Mouse (Mus musculus): ENCODE measurements around the gene Bhmt. TPM values are rescaled to one million over a fixed set of nuclear protein-coding genes. Genes with fewer than 3 reads are reported as not detected.

Gene Bhmt
- total RNA-seq (2021) = under 1 TPM in 1 of 2 experiments, not detected in 1; 0.17 TPM
- long read RNA-seq, experiment 1 = 0 reads
- long read RNA-seq, experiment 2 = 0 reads

DNA sequence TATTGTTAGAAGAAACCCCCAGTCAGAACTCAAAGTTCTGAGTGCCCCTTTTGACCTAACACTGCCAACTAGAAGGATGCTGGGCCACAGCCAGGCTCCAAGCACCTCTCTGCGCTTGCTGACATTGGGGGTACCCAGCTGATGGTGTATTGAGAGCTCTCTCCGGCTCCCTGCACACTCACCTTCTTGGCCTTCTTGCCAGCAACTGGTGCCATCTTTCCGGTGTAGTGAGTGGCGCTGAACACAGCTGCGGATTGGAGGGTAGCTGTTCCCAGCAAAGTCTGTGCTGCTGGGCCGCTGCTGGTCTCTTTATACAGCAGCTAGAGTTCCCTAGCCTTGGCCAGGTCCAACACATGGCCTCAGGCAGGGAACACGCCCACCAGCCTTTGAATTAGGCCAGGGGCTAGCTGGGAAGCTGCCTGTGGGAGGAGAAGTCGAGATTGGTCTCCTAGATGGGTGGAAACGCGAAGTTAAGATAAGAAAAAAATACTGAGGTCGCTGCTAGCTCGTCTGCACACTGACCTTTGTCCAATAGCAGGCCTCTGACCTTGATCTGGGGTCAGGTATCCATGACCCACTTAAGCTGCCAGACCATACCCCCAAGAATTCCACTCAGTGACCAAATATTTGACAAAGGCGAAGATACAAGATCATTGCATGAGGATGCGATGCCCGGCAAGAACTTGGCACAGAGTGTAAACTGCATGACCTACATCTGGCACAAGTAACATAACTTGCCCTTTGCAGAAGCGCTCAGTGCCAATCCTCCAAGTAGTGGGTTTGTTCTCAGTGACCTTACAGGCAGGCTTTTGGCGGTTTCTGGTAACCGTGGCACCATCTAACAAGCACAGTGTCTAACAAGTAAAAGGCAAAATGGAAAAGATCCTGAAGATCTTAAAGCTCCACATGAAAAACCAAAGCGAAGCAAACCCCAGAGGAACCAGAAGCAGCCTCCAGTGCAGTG is at the start of gene Bhmt:
Gene Bhmt, minus strand, starts transcription at position 680 of the 964 bp plus-strand sequence.
- intact Hi-C loops (cut with DNase I) = no loop called here
- DNase-seq (ENCODE audit: low spot score in 2 of 2) = no peak

DNA sequence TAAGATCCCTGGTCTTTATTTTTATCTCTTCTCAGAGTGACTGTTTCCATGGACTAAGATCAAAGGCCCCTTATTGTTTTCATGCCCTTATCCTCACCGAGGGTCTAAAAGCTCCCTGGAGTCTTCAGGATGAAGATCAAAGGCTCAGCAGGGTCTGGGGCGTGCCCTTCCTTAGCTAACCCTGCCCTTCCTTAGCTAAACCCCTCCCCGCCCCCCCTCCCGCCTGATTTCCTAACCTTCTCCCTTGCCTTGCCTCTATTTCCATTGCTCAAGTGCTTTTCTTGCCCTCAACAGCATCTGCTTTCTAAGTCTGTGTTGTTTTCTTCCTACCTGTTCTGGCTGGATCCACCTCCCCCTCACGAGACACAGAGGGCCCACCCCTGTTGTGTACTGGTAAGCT is 49.6 kb upstream of the Bhmt start:
- DNase-seq (ENCODE audit: low spot score in 2 of 2) = no peak
- intact Hi-C loops (cut with DNase I) = no loop called here

DNA sequence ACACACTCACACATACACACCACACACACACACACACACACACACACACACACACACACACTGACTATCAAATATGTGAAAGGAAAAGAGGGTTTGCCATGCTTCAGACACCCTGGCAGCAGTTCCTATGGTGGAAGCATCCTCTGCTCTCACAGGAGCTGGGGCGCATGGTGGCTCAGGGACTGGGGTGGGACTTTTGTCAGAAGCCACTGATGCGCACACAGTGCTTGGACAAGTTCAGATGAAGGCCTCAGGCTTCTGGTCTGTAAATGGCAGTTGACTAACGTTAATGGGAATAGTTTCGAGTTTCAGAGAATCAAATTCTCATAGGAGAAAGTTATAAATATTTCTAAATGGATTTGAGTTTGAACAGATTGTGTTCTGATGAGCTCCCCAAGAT is 47.5 kb upstream of the Bhmt start:
- DNase-seq (ENCODE audit: low spot score in 2 of 2) = no peak
- intact Hi-C loops (cut with DNase I) = no loop called here

DNA sequence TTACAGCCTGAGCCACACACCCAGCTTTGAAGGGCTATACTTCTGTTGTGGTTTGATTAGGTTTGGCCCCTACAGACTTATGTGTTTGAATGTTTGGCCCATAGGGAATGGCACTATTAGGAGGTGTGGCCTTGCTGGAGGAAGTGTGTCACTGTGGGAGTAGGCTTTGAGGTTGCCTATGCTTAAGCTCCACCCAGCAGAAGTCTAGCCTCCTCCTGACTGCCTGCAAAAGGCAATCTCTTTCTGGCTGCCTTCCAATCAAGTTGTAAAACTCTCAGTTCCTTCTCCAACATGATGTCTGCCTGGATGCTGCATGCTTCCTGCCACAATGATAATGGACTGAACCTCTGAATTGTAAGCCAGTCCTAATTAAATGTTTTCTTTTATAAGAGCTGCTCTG is 45.6 kb upstream of the Bhmt start:
- intact Hi-C loops (cut with DNase I) = no loop called here

DNA sequence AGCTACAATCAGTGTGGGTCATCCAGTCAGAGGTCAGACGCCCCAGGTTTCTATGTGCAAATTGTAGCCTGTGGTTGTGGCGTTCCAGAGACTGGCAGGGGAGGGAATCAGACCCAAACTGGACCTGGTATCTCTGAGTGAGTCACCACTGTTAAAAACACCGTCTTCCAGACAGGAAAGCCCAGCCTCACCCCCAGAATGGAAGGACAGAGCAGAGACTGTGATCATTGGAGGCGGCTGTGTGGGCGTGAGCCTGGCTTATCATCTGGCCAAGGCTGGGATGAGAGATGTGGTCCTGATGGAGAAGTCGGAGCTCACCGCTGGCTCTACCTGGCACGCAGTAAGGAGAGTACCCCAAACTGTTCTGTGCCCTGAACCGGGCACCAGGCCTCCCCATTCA is 39.1 kb upstream of the Bhmt start:
- peak; percentile 8 to 10 for DNase-seq (ENCODE audit: low spot score in 2 of 2)
- intact Hi-C loops (cut with DNase I) = no loop called here

More for the DNA sequence above, 45.6 kb upstream of the Bhmt start:
- DNase-seq (ENCODE audit: low spot score in 2 of 2) = no peak

DNA sequence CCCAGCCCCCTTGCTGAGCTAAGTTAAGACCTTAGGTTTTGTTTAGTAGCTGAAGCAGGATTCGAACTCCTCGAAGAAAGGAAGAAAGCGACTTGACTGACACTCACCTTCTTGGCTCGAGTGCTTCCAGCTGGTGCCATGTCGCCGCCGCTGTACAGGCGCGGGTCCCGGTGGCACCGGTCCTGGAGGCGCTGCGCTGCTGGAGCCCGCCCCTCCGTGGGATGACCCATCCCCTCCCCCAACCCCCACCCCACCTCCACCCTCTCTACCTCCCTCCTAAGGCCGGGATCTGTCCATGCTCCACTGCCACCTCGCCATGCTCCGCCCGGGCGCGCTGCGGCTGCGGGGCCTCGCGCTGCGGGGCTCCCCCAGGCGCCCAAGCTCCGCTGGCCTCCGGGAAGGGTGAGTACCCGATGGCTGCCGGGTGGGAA is 36.4 kb upstream of the Bhmt start, which contains the start of the genes Bhmt2 and Dmgdh:
Gene Bhmt2, minus strand, starts transcription at position 172 of the 431 bp plus-strand sequence.
Gene Dmgdh, plus strand, starts transcription at position 303 of the 431 bp plus-strand sequence.
- intact Hi-C loops (cut with DNase I) = no loop called here
- no peak for DNase-seq (ENCODE audit: low spot score in 2 of 2)

DNA sequence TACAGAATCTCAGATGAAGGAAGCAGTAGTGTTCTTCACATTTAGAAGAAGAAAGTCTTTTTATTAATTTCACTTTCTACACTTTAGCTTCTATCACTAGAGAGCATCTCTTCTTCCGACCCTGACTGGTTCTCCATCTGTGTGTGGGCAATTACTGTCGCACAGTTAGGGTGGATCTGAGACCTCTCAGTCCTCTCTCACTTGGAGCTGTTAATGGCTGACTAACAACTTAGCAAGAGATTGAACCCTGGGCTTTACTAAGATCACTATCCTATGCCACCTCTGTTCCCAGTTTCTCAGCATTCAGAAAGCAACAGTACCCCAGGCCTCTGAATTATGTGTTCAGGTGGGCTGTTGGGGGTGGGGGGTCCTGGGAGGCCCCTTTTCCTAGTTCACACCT is 35.5 kb upstream of the Bhmt start:
- no peak for DNase-seq (ENCODE audit: low spot score in 2 of 2)
- intact Hi-C loops (cut with DNase I) = no loop called here

DNA sequence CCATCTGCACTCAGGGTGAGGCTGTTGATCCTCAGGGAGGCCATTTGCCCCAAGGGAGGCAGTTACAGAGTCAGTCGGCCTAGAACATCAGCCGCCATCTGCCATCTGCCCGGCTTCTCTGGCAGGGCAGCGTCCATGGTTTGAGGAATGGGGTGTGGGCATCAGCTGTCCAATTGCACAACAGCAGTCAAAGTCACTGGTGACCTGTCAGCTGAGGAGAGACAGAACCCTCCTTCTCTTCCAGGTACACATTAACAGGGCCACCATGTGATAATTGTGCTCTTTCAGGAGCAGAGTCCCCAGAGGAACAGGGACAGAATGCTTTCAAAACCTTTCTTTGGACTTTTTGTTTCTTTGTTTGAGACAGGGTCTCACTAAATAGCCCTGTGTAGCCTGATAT is 34.6 kb upstream of the Bhmt start:
- intact Hi-C loops (cut with DNase I) = no loop called here
- DNase-seq (ENCODE audit: low spot score in 2 of 2) = no peak

DNA sequence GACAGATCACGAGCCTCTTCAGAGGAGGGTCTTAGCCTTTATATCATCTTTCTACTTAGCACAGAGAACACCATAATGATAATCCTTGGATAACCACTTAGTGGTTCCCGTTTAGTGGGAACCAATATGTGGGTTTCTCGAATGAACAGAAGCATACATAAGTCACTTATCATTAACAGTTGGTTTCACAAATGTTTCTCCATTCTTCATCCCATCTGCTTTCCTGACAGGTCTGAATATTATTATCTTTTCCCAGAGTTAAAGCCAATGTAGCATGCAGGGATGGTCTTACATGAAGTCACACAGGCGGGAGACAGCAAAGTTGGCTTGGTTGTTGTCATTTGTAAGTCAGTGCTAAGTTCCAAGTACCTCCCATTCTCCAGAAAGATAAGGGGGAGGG is 29.8 kb upstream of the Bhmt start:
- intact Hi-C loops (cut with DNase I) = no loop called here
- DNase-seq (ENCODE audit: low spot score in 2 of 2) = no peak

DNA sequence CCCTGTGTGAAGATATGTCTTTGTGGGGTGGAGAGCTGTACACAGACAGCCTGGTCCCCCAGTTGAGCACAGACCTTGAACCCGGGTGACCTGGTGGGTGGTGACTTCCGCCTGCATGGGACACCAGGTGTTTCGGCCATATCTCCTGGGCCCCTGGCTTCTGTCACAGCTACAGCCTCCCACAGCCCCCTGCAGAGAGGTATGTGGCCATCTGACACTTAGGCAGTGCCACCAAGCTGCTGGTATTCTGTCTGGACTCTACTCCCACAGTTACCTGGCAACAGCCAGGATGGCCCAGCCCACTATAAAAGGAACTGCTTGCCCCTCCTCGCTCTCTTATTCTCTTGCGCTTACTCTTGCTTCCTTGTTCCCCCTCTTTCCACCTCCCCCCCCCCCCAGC is 20.2 kb upstream of the Bhmt start:
- DNase-seq (ENCODE audit: low spot score in 2 of 2) = no peak
- intact Hi-C loops (cut with DNase I) = no loop called here

DNA sequence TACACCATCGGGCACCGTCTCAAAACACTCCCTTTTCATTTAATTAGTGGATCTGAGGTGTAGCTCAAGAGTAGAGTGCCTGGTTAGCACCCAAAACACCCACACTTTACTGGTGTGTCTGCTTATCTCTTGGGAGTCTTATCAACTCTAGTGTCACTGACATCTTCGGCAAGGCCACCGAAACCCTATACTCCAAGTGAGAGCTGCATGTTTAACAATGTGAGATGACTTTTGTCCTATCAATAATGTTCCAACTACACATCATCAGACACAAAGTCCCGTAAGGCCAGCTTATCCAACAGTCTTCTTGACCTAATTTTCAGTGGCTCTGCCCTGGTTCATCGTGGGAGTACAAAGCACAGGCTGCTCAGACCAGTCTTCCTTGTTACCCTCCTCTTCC is 15.6 kb upstream of the Bhmt start:
- intact Hi-C loops (cut with DNase I) = no loop called here

DNA sequence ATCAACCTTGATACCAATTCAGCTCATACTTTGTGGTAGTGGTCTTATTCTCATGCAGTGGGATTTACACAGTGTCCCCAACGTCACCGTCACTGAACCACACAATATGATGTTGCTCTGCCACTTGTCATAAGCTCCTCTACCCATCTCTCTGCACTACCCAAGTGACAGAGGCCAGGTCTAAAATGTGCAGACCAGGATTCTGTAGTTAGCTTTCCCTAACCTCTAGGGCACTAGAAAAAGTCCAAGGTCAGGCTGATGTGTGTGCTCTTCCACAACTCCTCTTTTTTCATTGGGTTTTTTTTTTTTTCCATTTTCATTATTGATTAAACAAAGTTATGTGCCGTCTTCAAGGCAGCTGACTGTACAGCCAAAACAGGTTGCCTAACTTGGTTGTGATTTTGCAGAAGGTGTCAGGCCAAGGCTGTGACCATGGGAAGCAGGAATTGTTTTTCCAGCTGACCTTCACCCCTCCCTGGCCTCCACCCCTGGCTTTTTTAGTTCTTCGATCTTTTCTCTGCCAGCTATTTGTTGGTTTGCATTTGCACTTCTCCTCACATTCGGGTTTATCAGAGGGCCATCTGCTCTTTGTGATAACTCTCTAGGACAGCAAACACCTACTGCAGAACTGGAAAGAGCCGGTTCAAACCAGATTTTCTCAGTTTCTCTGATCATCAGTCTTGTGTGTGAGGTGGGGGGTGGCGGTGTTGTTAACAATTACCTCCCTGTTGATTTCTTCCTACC is 10.8 kb upstream of the Bhmt start:
- DNase-seq (ENCODE audit: low spot score in 2 of 2) = no peak
- intact Hi-C loops (cut with DNase I) = no loop called here

More for the DNA sequence above, 15.6 kb upstream of the Bhmt start:
- DNase-seq (ENCODE audit: low spot score in 2 of 2) = no peak

DNA sequence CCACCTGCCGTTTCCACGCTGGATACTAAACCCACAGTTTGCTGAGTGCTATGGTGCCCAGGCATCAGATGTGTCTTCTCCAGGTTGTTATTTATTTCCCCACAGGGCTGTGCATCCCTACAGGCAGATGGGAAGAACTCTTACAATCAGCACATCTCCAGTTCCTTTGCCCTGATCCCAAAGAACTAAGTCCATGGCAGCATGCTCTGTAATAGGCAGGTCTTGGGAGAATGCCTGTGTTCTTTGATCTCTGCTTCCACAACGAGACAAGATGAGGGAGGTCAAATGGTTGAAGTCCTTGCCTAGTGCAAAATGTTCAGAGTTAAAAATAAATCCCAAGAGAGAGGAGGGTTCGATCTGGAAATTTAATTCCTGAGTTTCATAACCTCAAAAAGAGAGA is 1.9 kb upstream of the Bhmt start:
- intact Hi-C loops (cut with DNase I) = no loop called here
- DNase-seq (ENCODE audit: low spot score in 2 of 2) = no peak

DNA sequence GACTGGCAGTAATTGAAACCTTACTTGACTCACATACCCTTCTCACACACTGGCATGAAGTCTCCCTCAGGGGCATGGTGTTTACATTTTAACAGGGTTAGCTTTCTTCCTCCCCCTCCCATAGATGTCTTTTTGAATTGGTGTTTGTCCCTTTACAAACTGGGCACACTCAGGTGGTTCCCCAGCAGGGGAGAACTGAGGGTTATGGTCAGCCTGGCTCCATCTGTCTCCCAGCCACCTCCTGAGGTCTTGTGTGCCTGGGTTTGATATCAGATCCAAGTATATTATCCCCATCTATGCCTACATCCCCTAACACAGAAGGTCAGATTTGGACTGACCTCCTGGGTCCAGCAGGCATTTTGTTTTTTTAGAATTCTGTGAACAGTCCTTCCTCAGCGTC is 1.2 kb downstream of the Bhmt start:
- intact Hi-C loops (cut with DNase I) = no loop called here

DNA sequence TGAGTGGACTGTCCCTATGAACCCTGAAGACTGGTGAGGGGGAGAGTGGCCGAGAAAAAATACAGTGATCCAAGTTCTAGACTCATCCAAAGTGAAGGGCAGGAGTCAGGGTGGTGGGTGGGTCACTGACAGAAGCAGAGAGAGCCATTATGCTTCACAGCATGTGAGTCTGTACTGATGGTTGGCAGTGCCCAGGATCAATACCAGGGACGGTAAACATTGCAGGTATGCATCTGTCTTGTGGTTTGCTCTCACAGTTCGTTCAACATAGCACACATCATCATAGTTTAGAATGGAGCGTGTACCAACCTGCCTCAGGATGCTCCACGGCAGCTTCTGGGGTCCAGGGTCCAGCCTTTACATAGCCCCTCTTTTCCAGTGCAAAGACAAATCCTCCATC is 4.8 kb downstream of the Bhmt start:
- intact Hi-C loops (cut with DNase I) = no loop called here
- DNase-seq (ENCODE audit: low spot score in 2 of 2) = no peak

More for the DNA sequence above, 1.2 kb downstream of the Bhmt start:
- no peak for DNase-seq (ENCODE audit: low spot score in 2 of 2)

DNA sequence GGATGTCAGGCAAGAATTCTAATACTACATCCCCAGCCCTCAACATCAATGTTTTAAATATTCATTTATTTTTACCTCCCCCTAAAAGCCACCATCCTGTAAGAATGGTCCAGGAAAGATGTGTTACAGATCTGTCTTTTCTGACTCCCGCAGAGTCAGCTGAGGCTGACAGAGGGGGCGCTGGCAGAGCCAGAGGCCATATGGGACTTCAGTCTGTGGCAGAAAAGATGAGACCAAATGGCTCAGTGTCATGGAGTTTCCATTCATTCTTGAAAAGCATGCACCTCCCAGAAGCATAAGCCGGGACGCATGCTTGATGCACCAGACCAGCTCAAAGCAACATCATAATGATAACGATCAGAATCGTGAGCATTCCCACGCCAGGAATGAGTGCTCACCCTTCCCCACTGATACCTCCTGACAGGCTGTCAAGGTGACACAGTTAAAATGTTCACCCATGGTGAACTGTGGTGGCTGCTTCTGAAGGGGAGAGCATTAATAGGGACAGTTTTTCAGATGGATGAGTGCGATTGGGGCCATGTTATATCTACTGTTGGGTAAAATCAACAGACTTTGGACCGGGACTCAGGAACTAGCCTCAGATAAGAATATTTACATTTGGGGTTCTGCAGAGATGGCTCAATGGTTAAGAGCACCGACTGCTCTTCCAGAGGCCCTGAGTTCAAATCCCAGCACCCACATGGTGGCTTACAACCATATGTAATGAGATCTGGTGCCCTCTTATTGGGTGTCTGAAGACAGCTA is 6.6 kb downstream of the Bhmt start:
- DNase-seq (ENCODE audit: low spot score in 2 of 2) = no peak
- intact Hi-C loops (cut with DNase I) = no loop called here

DNA sequence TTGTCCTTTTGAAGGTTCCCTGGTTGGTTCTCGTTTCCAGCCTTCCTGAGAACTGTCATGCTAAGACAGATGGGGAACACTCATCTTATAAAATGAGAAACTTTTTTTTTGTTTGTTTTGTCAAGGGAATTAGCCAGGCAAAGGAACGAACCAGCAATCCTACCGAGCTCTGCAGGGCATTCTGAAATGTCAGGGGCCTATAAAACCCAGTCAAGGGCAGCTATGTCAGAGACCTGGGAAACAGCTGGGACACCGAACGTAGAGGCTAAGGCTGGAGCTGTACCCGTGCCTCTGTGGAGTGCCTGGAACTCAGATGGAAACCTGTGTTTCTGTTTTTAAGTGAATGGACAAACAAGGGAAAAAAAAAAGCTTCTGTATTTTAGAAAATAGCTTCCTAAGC is 8.9 kb downstream of the Bhmt start:
- DNase-seq (ENCODE audit: low spot score in 2 of 2) = no peak
- intact Hi-C loops (cut with DNase I) = no loop called here

DNA sequence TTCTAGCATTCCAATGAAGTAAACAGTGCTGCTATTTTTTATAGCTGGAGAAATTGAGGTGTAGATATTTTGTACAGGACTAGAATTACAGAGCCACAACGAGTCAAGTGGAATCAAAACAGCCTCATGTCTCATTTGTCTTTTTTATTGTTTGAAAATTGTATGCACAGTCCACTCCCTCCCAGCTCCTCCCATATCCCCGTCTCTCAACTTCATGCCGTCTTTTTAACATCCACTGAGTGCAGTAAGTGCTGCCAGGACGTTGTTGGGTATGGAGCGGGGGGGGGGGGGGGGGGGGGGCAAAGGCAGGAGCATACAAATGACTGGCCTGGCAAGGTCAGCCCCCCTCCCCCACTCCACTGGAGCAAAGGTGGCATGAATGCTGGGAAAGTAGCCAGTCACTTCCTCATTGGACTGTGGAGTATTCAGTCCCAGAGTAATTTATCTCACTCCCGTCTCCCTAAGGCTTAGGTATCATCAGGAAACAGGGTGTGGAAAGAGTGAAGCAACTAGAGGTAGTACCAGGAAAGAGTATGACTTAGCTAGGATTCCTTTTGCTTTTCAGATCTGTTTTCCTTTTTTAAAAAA is 23.3 kb downstream of the Bhmt start:
- DNase-seq (ENCODE audit: low spot score in 2 of 2) = no peak
- intact Hi-C loops (cut with DNase I) = loop anchor here (2.0 to 5.0 kb wide), 4 partner anchors 104 to 862 kb away; partner anchors contain the start of gene Jmy

DNA sequence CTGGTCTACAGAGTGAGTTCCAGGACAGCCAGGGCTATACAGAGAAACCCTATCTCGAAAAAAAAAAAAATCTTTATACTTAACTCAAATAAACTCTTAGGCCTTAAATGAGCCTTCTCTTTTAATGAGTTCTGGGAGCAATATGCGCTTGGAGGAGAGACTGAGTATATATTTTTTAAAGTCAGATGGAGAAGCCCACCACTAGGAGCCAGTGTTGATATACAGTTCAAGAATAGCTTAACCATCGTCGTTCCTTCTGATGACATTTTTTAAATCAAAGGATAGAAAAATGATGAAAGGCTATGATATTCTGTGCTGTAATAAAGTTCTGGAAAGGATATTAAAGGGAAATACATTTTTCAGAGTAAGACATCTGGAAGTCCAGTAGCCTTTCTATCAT is 24.0 kb downstream of the Bhmt start:
- peak; percentile 8 to 36 for DNase-seq (ENCODE audit: low spot score in 2 of 2)
- intact Hi-C loops (cut with DNase I) = loop anchor here (2.0 to 5.0 kb wide), 4 partner anchors 105 to 861 kb away; partner anchors contain the start of gene Jmy

Measured in left cerebral cortex, postnatal 14 days (tissue).